Mouse (Mus musculus) retina, embryonic 14.5 days (tissue): ENCODE data around the gene Sppl2b.
A peak's percentile ranks its signal among the peaks of the same experiment; 100 is the strongest.
"Not testable (repeated sequence)": the region's sequence is repeated elsewhere in the genome, so short reads cannot be mapped to it uniquely, and the experiment has no call there.

Experiments
- DNase-seq: peaks from one replicate; pipeline ENCODE4 v3.0.0-alpha.2; 2015; ENCODE audit warnings: low spot score

The Sppl2b gene

GRCm38 (mm10) chr10:80854913-80855748 is at the start of gene Sppl2b, which contains the start of gene Lsm7:
Gene Sppl2b, plus strand, starts transcription at chr10:80855275.
Gene Lsm7, minus strand, starts transcription at chr10:80855209.
- peak; percentile 97 for DNase-seq

GRCm38 (mm10) chr10:80805322-80805721 is 49.8 kb upstream of the Sppl2b start:
- DNase-seq: no peak

GRCm38 (mm10) chr10:80805925-80806324 is 49.1 kb upstream of the Sppl2b start:
- DNase-seq: peak; percentile 85

- peak; percentile 23 for DNase-seq
Observed at GRCm38 (mm10) chr10:80806341-80807056, 48.6 kb upstream of the Sppl2b start.

- peak; percentile 81 for DNase-seq
Observed at GRCm38 (mm10) chr10:80807057-80807627, 47.9 kb upstream of the Sppl2b start.

GRCm38 (mm10) chr10:80808099-80808984 is 46.7 kb upstream of the Sppl2b start:
- DNase-seq: peak; percentile 28

GRCm38 (mm10) chr10:80808985-80809632 is 46.0 kb upstream of the Sppl2b start:
- no peak for DNase-seq

GRCm38 (mm10) chr10:80810084-80810483 is 45.0 kb upstream of the Sppl2b start:
- DNase-seq: no peak

- no peak for DNase-seq
Observed at GRCm38 (mm10) chr10:80812391-80813041, 42.6 kb upstream of the Sppl2b start.

- no peak for DNase-seq
Observed at GRCm38 (mm10) chr10:80813366-80813765, 41.7 kb upstream of the Sppl2b start, which contains the start of gene Jsrp1. Gene Jsrp1, minus strand, starts transcription at chr10:80813498.

- no peak for DNase-seq
Observed at GRCm38 (mm10) chr10:80814800-80815199, 40.3 kb upstream of the Sppl2b start.

- DNase-seq: not testable (repeated sequence)
Observed at GRCm38 (mm10) chr10:80816303-80816702, 38.8 kb upstream of the Sppl2b start.

GRCm38 (mm10) chr10:80817164-80817563 is 37.9 kb upstream of the Sppl2b start:
- no peak for DNase-seq

- not testable (repeated sequence) for DNase-seq
Observed at GRCm38 (mm10) chr10:80817955-80818354, 37.1 kb upstream of the Sppl2b start.

- DNase-seq: no peak
Observed at GRCm38 (mm10) chr10:80818599-80819281, 36.3 kb upstream of the Sppl2b start.

- DNase-seq: no peak
Observed at GRCm38 (mm10) chr10:80819406-80819805, 35.7 kb upstream of the Sppl2b start.

- peak; percentile 64 for DNase-seq
Observed at GRCm38 (mm10) chr10:80821991-80822390, 33.1 kb upstream of the Sppl2b start.

GRCm38 (mm10) chr10:80822528-80822927 is 32.5 kb upstream of the Sppl2b start:
- DNase-seq: no peak

- no peak for DNase-seq
Observed at GRCm38 (mm10) chr10:80823316-80823715, 31.8 kb upstream of the Sppl2b start.
